Mouse (Mus musculus): ENCODE data around the gene Slc7a5.

The Slc7a5 gene

GRCm38 (mm10) chr8:121849303-121849702 lies 58.2 kb downstream of the Slc7a5 start:
- no peak for DNase-seq (ENCODE audit: low read depth)

GRCm38 (mm10) chr8:121848495-121848894 lies 59.0 kb downstream of the Slc7a5 start:
- no peak for DNase-seq (ENCODE audit: low read depth)

GRCm38 (mm10) chr8:121847987-121848386 lies 59.5 kb downstream of the Slc7a5 start:
- DNase-seq (ENCODE audit: low read depth): no peak

GRCm38 (mm10) chr8:121847261-121847822 lies 60.2 kb downstream of the Slc7a5 start:
- no peak for DNase-seq (ENCODE audit: low read depth)

- no peak for DNase-seq (ENCODE audit: low read depth)
Observed at GRCm38 (mm10) chr8:121846815-121847214, 60.7 kb downstream of the Slc7a5 start.

GRCm38 (mm10) chr8:121844765-121845164 lies 62.7 kb downstream of the Slc7a5 start:
- no peak for DNase-seq (ENCODE audit: low read depth)

GRCm38 (mm10) chr8:121843184-121843733 lies 64.2 kb downstream of the Slc7a5 start:
- DNase-seq (ENCODE audit: low read depth): no peak

GRCm38 (mm10) chr8:121842064-121842955 lies 65.2 kb downstream of the Slc7a5 start:
- DNase-seq (ENCODE audit: low read depth): no peak

- no peak for DNase-seq (ENCODE audit: low read depth)
Observed at GRCm38 (mm10) chr8:121841242-121841641, 66.3 kb downstream of the Slc7a5 start.

- peak; percentile 83 for DNase-seq (ENCODE audit: low read depth)
Observed at GRCm38 (mm10) chr8:121832503-121832902, 75.0 kb downstream of the Slc7a5 start.

- no peak for DNase-seq (ENCODE audit: low read depth)
Observed at GRCm38 (mm10) chr8:121832061-121832460, 75.4 kb downstream of the Slc7a5 start.
